Mouse (Mus musculus) megakaryocyte-erythroid progenitor cell, adult 5-6 weeks (primary cell): Measurements from ENCODE around the gene Bhmt2. TPM values are rescaled to one million over a fixed set of nuclear protein-coding genes. Genes with fewer than 3 reads are reported as not detected.

Experiments
- ATAC-seq: replicated peaks from 2 replicates; pipeline ENCODE4 v1.8.0; 2016; ENCODE audit warnings: mild to moderate bottlenecking, inconsistent platforms; ENCODE audit not compliant: severe bottlenecking, poor library complexity, low FRiP score, low TSS enrichment
- total RNA-seq, 2 experiments: library from RNA; stranded (forward) in 1 of 2; stranded (reverse) in 1 of 2; fragments of 200-1000, 215-1000 nt in 1 of 2; fragments of >200 nt in 1 of 2; fragmentation: Nextera tagmentation in 1 of 2; gene quantifications; 2 replicates each; pipeline ENCODE4 v1.2.3; 2014 to 2017

Bhmt2 gene
- total RNA-seq, 2 experiments from 2014 or later = not detected

DNA sequence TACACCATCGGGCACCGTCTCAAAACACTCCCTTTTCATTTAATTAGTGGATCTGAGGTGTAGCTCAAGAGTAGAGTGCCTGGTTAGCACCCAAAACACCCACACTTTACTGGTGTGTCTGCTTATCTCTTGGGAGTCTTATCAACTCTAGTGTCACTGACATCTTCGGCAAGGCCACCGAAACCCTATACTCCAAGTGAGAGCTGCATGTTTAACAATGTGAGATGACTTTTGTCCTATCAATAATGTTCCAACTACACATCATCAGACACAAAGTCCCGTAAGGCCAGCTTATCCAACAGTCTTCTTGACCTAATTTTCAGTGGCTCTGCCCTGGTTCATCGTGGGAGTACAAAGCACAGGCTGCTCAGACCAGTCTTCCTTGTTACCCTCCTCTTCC, 20.7 kb downstream of the Bhmt2 start:
- no peak for ATAC-seq

DNA sequence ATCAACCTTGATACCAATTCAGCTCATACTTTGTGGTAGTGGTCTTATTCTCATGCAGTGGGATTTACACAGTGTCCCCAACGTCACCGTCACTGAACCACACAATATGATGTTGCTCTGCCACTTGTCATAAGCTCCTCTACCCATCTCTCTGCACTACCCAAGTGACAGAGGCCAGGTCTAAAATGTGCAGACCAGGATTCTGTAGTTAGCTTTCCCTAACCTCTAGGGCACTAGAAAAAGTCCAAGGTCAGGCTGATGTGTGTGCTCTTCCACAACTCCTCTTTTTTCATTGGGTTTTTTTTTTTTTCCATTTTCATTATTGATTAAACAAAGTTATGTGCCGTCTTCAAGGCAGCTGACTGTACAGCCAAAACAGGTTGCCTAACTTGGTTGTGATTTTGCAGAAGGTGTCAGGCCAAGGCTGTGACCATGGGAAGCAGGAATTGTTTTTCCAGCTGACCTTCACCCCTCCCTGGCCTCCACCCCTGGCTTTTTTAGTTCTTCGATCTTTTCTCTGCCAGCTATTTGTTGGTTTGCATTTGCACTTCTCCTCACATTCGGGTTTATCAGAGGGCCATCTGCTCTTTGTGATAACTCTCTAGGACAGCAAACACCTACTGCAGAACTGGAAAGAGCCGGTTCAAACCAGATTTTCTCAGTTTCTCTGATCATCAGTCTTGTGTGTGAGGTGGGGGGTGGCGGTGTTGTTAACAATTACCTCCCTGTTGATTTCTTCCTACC, 25.5 kb downstream of the Bhmt2 start:
- no peak for ATAC-seq

DNA sequence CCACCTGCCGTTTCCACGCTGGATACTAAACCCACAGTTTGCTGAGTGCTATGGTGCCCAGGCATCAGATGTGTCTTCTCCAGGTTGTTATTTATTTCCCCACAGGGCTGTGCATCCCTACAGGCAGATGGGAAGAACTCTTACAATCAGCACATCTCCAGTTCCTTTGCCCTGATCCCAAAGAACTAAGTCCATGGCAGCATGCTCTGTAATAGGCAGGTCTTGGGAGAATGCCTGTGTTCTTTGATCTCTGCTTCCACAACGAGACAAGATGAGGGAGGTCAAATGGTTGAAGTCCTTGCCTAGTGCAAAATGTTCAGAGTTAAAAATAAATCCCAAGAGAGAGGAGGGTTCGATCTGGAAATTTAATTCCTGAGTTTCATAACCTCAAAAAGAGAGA, 34.5 kb downstream of the Bhmt2 start:
- ATAC-seq = no peak

DNA sequence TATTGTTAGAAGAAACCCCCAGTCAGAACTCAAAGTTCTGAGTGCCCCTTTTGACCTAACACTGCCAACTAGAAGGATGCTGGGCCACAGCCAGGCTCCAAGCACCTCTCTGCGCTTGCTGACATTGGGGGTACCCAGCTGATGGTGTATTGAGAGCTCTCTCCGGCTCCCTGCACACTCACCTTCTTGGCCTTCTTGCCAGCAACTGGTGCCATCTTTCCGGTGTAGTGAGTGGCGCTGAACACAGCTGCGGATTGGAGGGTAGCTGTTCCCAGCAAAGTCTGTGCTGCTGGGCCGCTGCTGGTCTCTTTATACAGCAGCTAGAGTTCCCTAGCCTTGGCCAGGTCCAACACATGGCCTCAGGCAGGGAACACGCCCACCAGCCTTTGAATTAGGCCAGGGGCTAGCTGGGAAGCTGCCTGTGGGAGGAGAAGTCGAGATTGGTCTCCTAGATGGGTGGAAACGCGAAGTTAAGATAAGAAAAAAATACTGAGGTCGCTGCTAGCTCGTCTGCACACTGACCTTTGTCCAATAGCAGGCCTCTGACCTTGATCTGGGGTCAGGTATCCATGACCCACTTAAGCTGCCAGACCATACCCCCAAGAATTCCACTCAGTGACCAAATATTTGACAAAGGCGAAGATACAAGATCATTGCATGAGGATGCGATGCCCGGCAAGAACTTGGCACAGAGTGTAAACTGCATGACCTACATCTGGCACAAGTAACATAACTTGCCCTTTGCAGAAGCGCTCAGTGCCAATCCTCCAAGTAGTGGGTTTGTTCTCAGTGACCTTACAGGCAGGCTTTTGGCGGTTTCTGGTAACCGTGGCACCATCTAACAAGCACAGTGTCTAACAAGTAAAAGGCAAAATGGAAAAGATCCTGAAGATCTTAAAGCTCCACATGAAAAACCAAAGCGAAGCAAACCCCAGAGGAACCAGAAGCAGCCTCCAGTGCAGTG, 36.5 kb downstream of the Bhmt2 start, which contains the start of gene Bhmt:
Bhmt (minus strand) TSS at position 680 of the 964 bp plus-strand sequence.
- no peak for ATAC-seq

DNA sequence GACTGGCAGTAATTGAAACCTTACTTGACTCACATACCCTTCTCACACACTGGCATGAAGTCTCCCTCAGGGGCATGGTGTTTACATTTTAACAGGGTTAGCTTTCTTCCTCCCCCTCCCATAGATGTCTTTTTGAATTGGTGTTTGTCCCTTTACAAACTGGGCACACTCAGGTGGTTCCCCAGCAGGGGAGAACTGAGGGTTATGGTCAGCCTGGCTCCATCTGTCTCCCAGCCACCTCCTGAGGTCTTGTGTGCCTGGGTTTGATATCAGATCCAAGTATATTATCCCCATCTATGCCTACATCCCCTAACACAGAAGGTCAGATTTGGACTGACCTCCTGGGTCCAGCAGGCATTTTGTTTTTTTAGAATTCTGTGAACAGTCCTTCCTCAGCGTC, 37.5 kb downstream of the Bhmt2 start:
- no peak for ATAC-seq

DNA sequence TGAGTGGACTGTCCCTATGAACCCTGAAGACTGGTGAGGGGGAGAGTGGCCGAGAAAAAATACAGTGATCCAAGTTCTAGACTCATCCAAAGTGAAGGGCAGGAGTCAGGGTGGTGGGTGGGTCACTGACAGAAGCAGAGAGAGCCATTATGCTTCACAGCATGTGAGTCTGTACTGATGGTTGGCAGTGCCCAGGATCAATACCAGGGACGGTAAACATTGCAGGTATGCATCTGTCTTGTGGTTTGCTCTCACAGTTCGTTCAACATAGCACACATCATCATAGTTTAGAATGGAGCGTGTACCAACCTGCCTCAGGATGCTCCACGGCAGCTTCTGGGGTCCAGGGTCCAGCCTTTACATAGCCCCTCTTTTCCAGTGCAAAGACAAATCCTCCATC, 41.2 kb downstream of the Bhmt2 start:
- no peak for ATAC-seq

DNA sequence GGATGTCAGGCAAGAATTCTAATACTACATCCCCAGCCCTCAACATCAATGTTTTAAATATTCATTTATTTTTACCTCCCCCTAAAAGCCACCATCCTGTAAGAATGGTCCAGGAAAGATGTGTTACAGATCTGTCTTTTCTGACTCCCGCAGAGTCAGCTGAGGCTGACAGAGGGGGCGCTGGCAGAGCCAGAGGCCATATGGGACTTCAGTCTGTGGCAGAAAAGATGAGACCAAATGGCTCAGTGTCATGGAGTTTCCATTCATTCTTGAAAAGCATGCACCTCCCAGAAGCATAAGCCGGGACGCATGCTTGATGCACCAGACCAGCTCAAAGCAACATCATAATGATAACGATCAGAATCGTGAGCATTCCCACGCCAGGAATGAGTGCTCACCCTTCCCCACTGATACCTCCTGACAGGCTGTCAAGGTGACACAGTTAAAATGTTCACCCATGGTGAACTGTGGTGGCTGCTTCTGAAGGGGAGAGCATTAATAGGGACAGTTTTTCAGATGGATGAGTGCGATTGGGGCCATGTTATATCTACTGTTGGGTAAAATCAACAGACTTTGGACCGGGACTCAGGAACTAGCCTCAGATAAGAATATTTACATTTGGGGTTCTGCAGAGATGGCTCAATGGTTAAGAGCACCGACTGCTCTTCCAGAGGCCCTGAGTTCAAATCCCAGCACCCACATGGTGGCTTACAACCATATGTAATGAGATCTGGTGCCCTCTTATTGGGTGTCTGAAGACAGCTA, 43.0 kb downstream of the Bhmt2 start:
- ATAC-seq = no peak

DNA sequence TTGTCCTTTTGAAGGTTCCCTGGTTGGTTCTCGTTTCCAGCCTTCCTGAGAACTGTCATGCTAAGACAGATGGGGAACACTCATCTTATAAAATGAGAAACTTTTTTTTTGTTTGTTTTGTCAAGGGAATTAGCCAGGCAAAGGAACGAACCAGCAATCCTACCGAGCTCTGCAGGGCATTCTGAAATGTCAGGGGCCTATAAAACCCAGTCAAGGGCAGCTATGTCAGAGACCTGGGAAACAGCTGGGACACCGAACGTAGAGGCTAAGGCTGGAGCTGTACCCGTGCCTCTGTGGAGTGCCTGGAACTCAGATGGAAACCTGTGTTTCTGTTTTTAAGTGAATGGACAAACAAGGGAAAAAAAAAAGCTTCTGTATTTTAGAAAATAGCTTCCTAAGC, 45.2 kb downstream of the Bhmt2 start:
- ATAC-seq = no peak

DNA sequence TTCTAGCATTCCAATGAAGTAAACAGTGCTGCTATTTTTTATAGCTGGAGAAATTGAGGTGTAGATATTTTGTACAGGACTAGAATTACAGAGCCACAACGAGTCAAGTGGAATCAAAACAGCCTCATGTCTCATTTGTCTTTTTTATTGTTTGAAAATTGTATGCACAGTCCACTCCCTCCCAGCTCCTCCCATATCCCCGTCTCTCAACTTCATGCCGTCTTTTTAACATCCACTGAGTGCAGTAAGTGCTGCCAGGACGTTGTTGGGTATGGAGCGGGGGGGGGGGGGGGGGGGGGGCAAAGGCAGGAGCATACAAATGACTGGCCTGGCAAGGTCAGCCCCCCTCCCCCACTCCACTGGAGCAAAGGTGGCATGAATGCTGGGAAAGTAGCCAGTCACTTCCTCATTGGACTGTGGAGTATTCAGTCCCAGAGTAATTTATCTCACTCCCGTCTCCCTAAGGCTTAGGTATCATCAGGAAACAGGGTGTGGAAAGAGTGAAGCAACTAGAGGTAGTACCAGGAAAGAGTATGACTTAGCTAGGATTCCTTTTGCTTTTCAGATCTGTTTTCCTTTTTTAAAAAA, 59.6 kb downstream of the Bhmt2 start:
- ATAC-seq = no peak

DNA sequence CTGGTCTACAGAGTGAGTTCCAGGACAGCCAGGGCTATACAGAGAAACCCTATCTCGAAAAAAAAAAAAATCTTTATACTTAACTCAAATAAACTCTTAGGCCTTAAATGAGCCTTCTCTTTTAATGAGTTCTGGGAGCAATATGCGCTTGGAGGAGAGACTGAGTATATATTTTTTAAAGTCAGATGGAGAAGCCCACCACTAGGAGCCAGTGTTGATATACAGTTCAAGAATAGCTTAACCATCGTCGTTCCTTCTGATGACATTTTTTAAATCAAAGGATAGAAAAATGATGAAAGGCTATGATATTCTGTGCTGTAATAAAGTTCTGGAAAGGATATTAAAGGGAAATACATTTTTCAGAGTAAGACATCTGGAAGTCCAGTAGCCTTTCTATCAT, 60.3 kb downstream of the Bhmt2 start:
- ATAC-seq = no peak

DNA sequence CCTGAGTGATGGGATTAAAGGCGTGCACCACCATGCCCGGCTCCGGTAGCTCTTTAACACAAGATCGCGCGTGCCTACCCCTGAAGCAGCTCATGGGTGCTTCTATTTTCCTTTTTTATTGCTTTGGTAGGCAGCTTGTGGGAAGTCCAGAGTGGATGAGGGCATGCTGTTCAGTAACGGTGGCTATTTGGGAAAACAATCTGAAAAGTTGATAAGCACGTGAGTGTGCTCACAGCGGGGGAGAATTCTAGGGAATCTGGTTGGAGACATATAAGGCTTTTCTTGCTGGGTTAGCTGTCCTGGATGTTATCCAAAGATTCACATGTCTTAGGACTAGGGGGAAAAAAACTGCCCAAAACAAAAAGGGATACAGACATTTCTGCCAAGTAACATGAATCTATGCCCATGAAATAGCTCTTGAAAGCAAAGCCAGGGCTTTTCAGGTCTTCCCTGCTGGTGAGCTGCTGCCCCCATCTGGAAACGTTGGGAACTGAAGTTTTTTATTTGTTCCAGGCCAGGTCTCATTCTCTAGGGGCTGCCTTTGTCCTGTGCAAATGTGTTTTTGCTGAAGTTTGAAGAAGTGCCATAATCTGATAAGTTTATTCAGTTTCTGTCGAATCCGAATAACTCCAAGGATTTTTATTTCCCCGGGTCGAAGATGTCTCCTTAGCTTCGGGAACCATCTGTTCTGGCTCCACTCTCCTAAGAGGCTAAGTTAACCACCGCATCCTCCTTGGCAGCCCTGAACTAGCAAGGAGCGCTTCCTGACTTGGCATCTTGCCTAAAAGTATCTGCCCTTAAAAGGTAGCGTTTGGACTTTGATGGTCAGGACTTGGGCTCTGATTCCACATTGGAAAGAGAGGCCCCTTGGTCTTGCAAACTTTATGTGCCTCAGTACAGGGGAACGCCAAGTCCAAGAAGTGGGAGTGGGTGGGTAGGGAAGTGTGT, 61.2 kb downstream of the Bhmt2 start:
- ATAC-seq = peak; percentile 85

DNA sequence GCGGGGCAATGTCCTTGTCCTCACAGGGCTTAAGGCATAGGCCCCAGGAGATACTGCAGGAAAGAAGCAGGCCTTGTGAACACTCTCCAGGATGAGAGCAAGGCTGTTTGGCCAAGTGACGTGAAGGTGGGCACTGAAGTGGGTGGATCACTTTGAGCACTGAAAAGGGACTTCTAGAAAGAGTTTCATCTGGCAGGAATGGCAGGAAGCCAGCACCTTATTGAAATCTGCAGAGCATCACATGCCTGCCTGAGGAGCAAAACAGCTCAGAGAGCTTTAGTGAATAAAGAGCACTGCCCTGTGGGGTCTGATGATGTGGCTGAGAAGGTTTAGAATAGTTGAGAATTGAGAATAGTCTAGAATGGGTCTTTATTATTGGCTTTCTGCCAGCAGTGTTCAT, 65.6 kb downstream of the Bhmt2 start:
- no peak for ATAC-seq

DNA sequence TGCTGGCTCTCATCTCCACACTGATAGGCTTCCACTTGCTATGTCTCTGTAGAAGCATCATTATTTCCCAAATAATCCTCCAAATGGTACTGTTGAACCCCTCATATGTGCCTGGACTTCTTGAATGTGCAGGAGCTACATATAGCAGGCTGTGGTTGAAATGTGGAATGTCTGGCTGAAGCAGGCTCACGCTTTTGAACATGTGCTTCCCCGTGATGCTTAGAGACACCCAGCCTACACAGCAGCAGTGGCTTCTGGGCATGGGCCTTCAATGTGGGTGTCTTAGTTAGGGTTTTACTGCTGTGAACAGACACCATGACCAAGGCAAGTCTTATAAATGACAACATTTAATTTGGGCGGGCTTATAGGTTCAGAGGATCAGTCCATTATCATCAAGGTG, 66.4 kb downstream of the Bhmt2 start:
- ATAC-seq = no peak

DNA sequence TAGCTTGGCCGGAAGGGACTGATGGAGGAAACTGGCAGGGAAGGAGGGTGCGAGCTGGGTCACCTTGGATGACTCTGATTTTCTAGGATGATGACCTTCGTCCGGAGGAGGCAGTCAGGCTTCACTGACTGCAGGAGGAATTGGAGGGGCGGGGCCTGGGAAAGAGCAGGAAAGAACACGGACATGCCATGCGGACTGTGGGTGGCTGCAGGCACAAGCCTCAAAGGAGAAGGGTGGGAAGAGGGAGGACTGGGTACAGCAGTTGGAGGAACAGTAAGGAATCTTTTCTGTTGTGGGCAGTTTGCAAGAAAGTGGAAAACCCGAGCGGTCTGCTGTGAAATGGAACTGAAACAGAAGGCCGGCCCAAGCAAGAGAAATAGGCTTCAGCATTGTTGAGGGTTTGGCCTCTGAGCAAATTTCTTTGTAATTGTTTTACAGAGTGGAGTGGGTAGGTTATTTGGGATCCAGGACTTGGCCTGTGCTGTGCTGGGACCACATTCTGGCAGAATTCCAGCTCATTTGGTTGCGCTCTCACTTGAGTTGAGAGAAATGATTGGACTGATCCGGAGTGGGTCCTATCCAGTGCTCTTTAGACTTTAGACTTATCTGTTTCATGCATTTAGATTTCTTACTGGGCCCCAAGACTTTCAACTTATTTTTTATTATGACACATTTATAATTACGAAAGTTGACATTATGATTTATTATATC, 67.1 kb downstream of the Bhmt2 start:
- ATAC-seq = no peak
